Mouse (Mus musculus): ENCODE measurements around the gene Ralgds.

GRCm38 (mm10) chr2:28517206-28517909, 4.4 kb downstream of the Ralgds start:
- peak; percentile 84; the same call in 1 of the 2 replicates for TF ChIP-seq CTCF (IDR thresholded peaks at IDR 0.05; ENCODE audit: extremely low read depth, insufficient read depth, insufficient read length, insufficient replicate concordance)
- TF ChIP-seq POLR2A (IDR thresholded peaks at IDR 0.05; ENCODE audit: low read depth, low read length), result no peak

Data from spleen, adult 2 months (tissue).